Mouse (Mus musculus) brain, embryonic 14.5 days (tissue): Measurements from ENCODE around the gene Fkbp3. TPM values are rescaled to one million over a fixed set of nuclear protein-coding genes. Genes with fewer than 3 reads are reported as not detected.
"Not testable (repeated sequence)": the region's sequence is repeated elsewhere in the genome, so short reads cannot be mapped to it uniquely, and the experiment has no call there.

Experiments used
- DNase-seq: peaks from one replicate; pipeline ENCODE4 v3.0.0-alpha.2; 2011; ENCODE audit warnings: low read depth
- CTCF ChIP-seq: fragments of 200-500 bp; IDR thresholded peaks from 2 replicates; pipeline ENCODE4 v1.5.1; 2012; ENCODE audit warnings: inconsistent platforms, mild to moderate bottlenecking, moderate library complexity, borderline replicate concordance; ENCODE audit not compliant: insufficient read depth, insufficient read length; ENCODE audit errors: extremely low read depth
- POLR2A ChIP-seq: fragments of 200-500 bp; IDR thresholded peaks from 2 replicates; pipeline ENCODE4 v1.6.1; 2012; ENCODE audit warnings: mild to moderate bottlenecking, inconsistent platforms, borderline replicate concordance; ENCODE audit not compliant: poor library complexity, insufficient read depth, insufficient read length, severe bottlenecking; ENCODE audit errors: extremely low read depth
- polyA plus RNA-seq: library from polyadenylated mRNA; depleted of rRNA; stranded (reverse); fragments of >200 nt; gene quantifications from 2 replicates; pipeline ENCODE4 v1.2.3, GENCODE M21; 2012; rRNA removed

Gene Fkbp3
- 257 and 258 TPM in 2 replicates for polyA plus RNA-seq

DNA sequence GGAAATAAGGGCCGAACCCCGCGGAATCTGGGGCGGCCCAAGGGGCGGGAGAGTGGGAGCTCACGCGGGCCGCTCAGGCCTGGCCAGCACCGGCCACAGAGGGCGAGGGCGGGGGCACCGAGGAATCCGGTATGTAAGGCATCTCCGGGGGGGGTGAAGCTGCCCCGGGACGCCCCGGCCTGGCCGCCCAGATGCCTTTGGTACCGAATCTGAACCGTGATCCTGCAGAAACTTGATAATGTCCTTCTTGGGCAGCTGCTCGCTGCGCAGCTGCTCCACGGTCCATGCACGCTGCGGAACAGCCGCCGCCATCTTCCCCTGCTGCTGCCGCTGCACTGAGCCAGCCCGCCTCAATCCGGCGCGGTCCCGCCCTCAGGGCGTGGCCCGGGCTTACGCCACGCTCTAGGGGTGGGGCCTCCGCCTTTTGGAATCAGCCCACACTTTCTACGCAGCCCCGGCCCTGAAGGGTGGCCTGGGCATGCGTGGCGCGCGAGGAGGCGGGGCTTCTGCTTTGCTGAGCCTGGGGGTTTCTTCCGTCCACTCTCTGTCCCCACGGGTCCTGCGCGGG, at the start of gene Fkbp3:
Fkbp3 (minus strand) TSS at position 397 of the 568 bp plus-strand sequence.
- peak; percentile 99 for DNase-seq
- no peak for TF ChIP-seq CTCF
- TF ChIP-seq POLR2A = peak; percentile 92

DNA sequence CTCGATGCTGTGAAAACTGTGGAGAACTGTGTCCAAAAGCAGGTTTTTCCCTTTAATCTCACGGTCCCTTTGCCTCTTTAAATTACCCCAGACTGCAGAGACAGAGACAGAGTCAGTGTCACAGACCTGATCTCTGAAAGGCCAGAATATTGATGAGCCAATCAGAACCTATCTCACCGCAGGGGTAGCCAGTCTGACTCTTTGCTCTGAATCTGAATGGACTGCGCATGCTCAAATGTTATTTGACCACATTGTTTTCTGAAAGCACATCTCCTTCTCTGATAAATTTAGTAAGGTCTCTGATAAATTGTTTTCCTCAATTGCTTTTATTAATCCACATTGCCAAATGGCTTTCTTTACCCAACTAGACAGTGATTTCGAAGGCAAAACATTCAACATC, 45.6 kb upstream of the Fkbp3 start:
- no peak for DNase-seq
- no peak for TF ChIP-seq CTCF
- TF ChIP-seq POLR2A = no peak

DNA sequence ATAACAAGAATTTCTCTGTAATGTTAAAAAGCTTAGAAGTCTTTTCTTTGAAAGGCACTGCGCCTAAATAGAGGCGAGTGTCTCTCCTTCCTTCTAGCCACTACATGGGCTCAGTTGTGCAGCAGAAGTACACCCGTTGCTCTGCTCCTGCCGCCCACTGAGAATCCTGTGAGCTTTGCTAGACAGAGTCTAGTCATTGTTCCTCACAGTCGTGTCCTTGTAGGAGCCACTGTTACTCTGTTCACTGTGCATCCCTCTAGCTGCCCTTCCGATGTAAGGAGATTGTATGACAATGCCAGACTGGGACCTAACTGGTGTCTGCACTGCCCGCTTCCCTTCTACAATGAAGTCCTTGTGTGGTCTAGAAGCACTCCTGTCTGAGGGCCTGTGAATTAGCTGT, 45.2 kb upstream of the Fkbp3 start:
- TF ChIP-seq CTCF (no peak), POLR2A (no peak)
- no peak for DNase-seq

DNA sequence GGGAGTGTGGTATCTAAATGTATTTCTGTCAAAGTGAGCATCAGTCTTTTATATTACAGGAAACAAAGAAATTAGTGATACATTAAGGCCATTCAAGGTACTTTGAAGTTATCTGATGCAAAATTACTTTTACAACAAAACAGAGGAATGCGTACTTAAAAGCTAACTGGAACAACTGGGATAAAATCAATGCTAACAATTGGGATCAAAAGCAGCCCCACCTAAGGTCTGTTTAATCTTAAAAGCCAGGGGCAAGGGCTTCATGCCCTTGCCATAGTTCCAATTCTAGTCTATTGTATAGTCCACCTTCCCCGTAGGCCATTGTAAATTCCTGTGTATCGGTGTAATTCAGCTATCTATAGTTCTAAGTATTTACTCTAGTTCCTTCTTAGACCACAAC, 41.2 kb upstream of the Fkbp3 start:
- not testable (repeated sequence) for DNase-seq

DNA sequence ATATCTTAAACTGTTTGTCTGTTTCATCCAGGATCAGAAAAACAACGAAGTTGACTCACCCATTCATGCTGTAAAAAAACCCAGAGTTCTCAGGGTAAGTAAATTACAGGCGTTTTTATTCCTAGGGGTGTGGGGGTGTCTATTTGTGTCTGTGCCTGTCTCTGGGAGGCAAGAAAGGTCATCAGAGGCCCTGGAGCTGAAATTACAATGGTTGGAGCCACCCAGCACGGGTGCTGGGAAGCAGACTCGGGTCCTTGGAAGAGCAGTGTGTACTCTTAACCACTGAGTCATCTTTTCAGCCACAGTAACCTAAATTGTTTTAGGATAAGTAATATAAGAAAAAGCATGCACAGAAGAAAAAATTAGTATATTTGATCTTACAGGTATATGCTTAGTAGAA, 40.1 kb upstream of the Fkbp3 start:
- no peak for DNase-seq

GRCm38 (mm10) chr12:65112811-65113210, 39.0 kb upstream of the Fkbp3 start:
- TF ChIP-seq CTCF = no peak
- TF ChIP-seq POLR2A = no peak
- no peak for DNase-seq

More for the DNA sequence above, 40.1 kb upstream of the Fkbp3 start:
- TF ChIP-seq POLR2A (no peak), CTCF (no peak)

DNA sequence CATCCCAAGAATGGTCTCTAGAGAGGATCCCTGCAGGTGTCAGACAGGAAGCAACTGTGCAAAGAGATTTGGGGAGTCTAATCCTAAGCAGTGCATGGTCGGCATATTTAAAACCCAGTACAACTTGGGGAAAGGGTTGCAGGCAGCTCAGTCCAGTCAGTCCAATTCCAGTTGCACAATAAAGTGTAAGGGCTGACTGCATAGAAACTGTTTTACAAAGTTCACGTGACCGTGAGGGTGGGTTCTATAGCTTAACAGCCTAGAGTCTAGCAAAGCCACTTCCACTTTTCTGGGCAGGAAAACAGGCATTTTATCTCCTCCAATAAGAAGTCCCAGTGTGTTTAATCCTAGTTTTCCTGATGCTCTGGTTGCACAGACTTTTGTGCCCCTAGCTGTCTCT, 37.7 kb upstream of the Fkbp3 start:
- DNase-seq = no peak
- no peak for TF ChIP-seq CTCF
- TF ChIP-seq POLR2A = no peak

DNA sequence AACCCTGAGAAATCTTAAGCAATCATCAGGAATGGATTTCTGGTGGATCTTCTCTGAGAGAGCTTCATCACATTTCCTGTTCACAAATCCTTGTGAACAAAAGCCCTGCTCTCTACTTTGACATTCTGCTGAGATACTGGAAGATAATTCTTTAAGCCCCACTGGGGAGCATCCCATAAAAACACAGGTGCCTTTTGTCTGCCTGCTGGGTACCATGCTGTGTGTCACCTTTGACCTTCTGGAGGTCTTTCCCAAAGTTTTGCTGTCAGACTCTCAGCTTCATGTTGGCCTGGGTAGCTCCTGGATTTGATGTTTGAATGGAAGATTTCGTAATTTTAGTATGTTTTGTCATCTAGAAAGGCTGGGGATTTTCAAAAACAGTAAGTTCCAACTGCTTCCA, 34.9 kb upstream of the Fkbp3 start:
- DNase-seq = no peak
- no peak for TF ChIP-seq POLR2A
- no peak for TF ChIP-seq CTCF

GRCm38 (mm10) chr12:65076906-65077305, 3.1 kb upstream of the Fkbp3 start:
- no peak for TF ChIP-seq CTCF
- no peak for TF ChIP-seq POLR2A
- DNase-seq = no peak

GRCm38 (mm10) chr12:65075733-65076310, 2.0 kb upstream of the Fkbp3 start:
- no peak for DNase-seq
- TF ChIP-seq CTCF (no peak), POLR2A (no peak)

- peak; percentile 96 for DNase-seq
- no peak for TF ChIP-seq CTCF
- TF ChIP-seq POLR2A = peak; percentile 59; the same call in 1 of the 2 replicates
These were observed 1.4 kb upstream of the Fkbp3 start, which contains the start of gene Fancm for GRCm38 (mm10) chr12:65075085-65075732. TSS of gene Fancm (plus strand) at chr12:65075603.

DNA sequence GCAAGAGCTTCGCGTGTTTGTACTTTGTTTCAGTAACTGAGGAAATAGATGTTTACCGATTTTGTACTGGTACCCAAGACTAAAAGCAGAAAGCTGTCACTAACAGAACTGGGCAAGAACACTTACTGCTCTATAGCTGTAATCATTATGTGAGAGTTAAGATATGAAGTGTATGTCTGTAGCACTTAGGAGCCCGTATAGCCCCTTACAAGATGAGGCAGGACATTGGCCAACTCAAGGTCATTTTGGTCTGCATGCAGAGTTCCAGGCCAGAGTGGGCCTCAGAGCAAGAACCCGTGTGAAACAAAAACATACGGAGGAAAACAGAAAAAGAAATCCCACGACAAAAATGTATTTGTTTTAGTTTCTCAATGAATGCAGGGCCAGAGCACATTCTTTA, 844 bp upstream of the Fkbp3 start:
- TF ChIP-seq POLR2A (no peak), CTCF (no peak)

GRCm38 (mm10) chr12:65072911-65073610, 746 bp downstream of the Fkbp3 start:
- TF ChIP-seq POLR2A = no peak
- peak; percentile 81 for DNase-seq

More for the DNA sequence above, 844 bp upstream of the Fkbp3 start:
- DNase-seq = peak; percentile 23
